Mouse (Mus musculus): Measurements from ENCODE around the gene Cdkn1a.
"Not testable (repeated sequence)": the region's sequence is repeated elsewhere in the genome, so short reads cannot be mapped to it uniquely, and the experiment has no call there.

The Cdkn1a gene

GRCm38 (mm10) chr17:29057961-29058360 lies 32.8 kb upstream of the Cdkn1a start:
- DNase-seq (ENCODE audit: extremely low read depth, insufficient read length, low spot score), result peak; percentile 81

- DNase-seq (ENCODE audit: extremely low read depth, insufficient read length, low spot score), result no peak
These were observed 32.3 kb upstream of the Cdkn1a start for GRCm38 (mm10) chr17:29058487-29058886.

DNA sequence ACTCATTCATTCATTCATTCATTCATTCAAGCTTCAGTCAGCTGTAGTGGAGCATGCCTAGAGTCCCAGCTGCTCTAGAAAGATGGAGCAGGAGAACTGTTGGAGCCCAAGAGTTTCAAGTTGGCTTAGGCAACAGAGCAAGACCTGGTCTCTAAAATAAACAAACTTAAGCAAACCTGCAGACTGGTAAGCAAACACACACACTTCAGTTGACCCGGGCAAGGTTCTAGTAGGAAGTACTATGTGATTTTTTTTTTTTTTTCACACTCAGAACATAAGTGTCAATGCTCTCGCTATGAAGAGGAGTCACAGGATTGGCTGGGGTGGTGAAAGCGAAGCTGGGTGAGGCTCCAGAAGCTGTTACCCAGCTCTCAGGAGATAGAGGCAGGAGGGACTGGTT lies 31.2 kb upstream of the Cdkn1a start:
- no peak for DNase-seq (ENCODE audit: extremely low read depth, insufficient read length, low spot score)

GRCm38 (mm10) chr17:29060946-29061345 lies 29.8 kb upstream of the Cdkn1a start:
- no peak for DNase-seq (ENCODE audit: extremely low read depth, insufficient read length, low spot score)

DNA sequence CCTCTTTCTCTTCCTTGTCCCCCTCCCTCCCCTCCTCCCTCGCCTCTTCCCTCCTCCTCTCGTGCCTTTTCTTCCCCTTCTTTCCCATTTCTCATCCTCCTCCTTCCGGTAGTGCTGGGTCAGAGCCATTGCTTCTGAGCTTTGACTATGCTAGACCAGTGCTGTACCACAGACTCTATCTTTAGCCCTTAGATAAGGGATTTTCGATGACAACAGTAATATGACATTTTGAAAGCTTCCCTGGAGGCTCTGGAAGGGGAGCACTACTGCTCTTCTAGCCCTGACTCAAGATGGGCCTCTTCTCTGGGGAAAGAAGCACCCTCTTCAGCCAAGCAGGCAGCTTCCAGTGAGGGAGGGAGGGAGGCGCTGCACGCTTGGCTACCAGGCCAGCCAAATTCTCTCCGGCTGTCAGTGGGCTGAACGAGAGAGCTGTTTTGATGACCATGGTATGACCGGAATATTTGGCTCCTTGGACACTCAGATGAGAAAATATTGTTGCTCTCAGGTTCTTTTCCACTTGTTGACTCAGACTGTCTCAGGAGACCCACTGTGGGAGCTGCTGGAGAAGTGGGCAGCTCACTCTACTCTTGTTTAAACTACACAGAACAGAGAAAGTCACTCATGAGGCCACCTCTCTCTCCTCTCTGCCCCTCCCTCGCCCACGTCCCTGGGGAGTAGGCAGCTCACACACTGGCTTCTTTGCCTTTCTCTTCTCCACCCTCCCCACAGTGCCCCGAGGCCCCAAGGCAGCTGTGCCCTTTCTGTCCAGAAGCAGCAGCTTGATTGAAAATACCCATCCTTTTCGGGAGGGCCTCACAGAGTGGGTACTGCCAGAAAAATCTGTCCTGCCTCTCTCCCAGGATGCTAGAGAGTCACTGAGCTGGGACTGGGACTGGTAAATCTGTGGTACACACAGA lies 28.4 kb upstream of the Cdkn1a start:
- DNase-seq (ENCODE audit: extremely low read depth, insufficient read length, low spot score), result peak; percentile 78

DNA sequence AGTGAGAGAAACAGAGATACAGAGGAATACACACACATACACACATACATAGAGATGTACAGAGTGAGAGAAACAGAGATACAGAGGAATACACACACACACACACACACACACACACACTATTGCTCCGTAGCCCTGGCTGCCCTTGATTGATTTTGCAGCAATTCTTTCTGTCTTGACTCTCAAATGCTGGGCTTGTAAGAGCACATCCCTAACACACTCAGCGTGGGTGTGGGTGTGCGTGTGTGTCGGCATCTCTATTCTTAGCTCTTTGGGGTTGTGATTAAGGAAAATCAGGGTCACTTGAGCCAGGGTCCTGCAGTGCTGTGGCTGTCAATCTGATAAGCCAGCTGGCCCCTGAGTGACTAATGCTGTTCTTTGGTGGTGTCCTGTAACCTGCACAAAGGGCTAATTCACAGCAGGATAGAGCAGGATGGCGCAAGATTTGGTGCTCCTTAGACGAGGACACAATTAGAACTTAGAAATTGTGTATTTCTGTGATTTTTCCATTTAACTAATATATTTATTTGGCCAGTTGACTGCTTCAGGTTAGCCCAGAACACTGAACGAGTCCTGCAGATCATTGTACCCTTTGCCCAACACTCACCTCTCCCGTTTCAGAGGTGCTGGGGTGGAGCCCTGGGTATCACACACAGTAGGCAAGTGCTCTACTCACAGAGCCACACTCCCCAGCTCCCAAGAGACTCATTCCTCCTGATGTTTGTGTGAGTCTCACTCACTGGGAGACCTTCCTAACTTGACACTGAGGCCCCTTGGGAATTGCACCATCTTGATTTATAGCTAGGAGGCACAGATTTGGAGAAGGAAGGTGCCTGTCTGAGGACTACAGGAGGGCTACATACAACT lies 27.4 kb upstream of the Cdkn1a start:
- DNase-seq (ENCODE audit: extremely low read depth, insufficient read length, low spot score), result peak; percentile 57

DNA sequence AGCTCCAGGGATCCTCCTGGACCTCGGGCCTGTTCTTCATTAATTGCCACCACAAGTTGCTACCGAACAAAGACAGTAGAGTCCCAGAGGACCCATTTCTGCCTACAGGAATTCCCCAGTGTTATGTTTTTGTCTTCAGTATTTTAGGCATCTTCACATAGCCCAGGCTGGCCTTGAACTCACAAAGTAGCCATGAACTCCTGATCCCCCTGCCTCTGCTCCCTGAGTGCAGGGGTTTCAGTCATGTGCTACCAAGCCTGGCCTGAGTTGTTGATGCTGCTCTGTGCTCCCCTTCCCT lies 26.8 kb upstream of the Cdkn1a start:
- DNase-seq (ENCODE audit: extremely low read depth, insufficient read length, low spot score), result no peak

DNA sequence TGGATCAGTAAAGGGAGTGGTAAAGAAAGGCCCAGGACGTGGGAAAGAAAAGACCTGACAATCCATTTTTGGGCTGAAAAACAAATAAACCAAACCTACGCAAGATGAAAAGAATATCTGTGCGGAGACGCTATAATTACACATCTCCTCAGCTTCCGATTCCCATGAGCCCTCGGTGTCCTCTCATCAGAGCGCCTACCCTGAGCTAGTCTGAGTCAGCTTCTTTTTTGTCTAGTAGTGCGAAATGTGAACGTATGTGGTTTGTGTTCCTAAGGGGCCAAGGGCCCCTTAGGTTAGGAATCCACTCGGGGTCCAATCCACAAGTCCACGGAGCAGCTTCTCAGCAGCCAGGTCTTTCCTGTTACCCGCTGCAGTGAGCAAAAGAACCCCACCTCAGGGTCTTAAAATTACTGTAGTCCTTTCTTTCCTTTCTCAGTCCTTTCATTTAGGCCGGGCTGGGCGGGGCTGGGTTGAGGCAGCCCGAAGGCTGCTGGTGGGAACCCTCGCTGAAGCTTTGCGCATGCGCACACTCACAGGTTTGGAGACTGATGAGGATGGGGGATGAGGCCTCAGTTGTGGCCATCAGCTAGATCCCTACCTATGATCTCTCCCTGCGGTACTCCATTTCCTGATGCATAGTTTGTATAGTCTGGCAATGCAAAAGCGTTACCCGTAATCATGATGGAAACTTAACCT lies 25.4 kb upstream of the Cdkn1a start:
- DNase-seq (ENCODE audit: extremely low read depth, insufficient read length, low spot score), result no peak

- DNase-seq (ENCODE audit: extremely low read depth, insufficient read length, low spot score), result no peak
These were observed 24.8 kb upstream of the Cdkn1a start for GRCm38 (mm10) chr17:29065971-29066370.

GRCm38 (mm10) chr17:29067416-29067815 lies 23.4 kb upstream of the Cdkn1a start:
- not testable (repeated sequence) for DNase-seq (ENCODE audit: extremely low read depth, insufficient read length, low spot score)

- DNase-seq (ENCODE audit: extremely low read depth, insufficient read length, low spot score), result no peak
These were observed 22.9 kb upstream of the Cdkn1a start for GRCm38 (mm10) chr17:29067847-29068246.

DNA sequence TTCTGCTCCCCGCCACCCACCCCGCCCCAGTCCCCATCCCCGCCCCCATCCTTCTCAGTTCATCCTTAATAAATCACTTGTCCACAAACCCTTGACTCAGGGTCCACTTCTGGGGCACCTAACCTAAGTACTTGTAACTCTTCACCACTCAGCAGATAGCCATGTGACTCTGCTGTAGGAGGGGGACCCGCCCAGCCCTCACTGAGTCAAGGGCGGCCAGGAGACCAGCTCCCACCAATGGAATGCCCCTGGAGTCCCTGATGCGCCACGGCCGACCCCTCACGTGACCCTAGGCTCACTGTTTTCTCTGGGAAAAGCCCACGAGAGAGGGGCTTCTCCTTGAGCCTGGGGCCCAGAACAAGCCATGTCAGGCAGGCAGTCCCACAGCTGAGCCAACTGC lies 21.7 kb upstream of the Cdkn1a start:
- no peak for DNase-seq (ENCODE audit: extremely low read depth, insufficient read length, low spot score)

DNA sequence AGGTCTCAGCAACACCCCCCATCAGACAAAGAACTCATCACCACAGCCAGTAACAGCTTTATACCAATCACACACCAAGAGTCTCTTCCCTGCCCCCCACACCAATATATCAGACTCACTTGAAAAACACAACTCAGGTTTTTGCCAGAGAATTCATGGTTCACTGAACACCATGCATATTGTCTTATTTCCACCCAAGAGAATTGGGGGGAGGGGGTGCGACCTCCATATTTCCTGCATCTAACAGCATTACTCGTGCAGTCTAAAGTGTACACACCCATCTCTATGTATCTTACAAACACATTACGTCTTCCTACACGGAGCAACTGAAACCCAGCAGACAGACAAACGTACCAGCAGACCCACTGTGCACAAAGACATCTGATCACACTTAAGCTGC lies 19.0 kb upstream of the Cdkn1a start:
- no peak for DNase-seq (ENCODE audit: extremely low read depth, insufficient read length, low spot score)

GRCm38 (mm10) chr17:29072701-29073307 lies 18.0 kb upstream of the Cdkn1a start:
- DNase-seq (ENCODE audit: extremely low read depth, insufficient read length, low spot score), result no peak

DNA sequence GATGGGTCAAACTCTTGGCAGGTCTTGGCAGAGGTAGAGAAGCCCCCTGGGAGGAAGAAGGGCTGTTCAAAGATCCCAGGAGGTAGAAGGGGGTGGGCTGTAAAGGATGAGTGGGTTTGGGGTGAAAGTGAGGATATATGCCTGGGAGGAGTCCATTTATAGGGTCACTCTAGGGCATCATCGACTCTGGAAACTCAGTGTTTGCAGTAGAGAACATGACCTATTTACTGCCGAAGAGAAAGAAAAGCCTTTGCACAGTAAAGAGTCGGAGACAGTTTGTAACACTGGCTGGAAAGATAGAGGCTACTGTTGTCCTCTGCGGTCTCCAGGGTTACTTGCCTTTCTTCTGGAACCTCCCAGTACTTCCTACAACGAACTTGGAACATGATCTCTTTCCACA lies 17.5 kb upstream of the Cdkn1a start:
- DNase-seq (ENCODE audit: extremely low read depth, insufficient read length, low spot score), result no peak

DNA sequence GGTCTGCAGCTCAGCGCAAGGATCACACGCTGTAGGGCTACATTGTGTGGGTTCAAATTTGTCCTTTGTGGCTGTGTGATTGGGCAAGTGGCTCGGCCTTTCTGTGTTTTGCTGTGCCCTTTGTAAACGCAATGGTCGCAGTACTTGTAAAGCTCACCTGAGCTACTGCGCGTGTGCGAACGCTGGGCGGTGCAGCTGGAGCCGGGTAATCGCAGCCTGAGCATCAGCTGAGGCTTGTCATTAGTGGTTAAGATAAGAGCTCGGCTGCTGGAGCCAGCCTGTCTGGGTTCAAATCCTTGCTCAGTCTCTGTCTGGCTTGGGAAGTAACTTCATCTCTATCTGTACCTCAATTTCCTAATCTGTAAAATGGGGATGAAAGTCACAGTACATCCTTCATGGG lies 16.7 kb upstream of the Cdkn1a start:
- no peak for DNase-seq (ENCODE audit: extremely low read depth, insufficient read length, low spot score)

- no peak for DNase-seq (ENCODE audit: extremely low read depth, insufficient read length, low spot score)
These were observed 14.5 kb upstream of the Cdkn1a start for GRCm38 (mm10) chr17:29076235-29076634.

DNA sequence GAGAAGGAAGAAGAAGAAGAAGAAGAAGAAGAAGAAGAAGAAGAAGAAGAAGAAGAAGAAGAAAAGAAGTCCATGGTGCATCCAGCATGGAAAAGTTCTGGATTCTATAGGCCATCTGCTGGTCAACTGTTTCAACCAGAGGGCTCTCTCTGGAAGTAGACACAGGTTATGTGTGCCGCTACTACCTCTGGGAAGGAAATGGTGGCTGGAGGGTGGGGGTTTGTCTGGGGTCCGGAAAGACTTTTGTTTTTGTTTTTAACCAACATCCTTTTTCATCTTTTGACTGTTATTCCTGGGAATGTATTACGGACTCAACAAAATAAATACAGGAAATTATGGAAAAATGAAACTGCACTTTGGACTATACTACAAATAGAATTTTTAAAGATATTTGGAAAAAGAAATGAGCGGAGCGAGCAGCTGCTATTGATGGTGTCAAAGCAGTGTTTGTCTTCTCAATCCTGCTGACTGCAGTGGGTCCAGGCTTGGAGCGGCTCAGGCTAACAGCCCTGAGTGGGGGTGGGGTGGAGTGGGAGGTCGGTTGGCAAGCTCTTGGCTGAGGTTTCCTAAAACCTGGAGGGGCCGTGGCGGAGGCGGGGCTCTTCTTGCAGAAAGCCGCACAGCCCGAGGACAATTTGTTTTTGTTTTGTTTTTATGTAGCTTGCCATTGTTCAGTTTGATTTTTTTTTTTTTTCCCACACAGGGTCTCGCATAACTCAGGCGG lies 12.8 kb upstream of the Cdkn1a start:
- peak; percentile 72 for DNase-seq (ENCODE audit: extremely low read depth, insufficient read length, low spot score)

DNA sequence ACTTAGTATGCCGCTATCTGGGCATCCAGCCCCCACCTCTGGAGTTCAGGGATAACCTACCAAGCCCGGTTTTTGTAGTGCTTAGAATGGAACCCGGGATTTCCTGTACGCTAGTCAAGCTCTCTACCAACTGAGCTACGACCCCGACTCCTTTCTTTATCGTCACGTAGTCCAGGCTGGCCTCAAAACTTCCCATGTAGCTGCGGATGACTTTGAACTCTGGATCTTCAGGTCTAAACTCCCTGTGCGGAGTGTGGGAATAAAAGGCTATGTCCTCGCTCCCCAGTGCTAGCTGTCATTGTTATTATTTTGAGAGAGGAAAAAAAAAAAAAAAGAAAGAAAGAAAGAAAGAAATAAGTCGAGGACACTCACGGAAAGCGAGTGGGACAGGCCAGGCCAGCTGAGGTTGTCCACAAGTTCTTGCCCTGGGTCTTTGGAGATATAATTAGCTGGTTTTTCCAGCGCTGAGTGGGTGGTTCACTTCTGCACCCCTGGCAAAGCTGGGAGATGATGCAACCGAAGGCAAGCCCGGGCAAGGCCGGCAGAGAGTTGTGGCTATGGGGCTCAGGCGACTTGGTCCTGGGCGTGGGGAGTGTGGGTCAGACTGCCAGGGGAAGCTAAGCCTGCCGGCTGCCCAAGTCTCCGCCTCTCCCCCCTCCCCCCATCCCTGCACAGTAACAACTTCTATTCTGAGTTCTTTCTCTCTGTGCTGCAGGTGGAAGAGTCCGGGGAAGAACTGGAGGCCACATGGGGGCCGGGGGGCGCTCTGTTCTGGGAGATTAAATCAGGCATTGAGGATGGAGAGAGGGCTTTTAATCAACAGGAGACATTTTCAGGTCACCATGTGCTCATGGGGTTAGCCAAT lies 12.0 kb upstream of the Cdkn1a start:
- DNase-seq (ENCODE audit: extremely low read depth, insufficient read length, low spot score), result peak; percentile 92

Data from 3134 (cell line).